Mouse (Mus musculus) frontal cortex, adult 2 months (tissue): ENCODE measurements around the gene Cpox. TPM values are rescaled to one million over a fixed set of nuclear protein-coding genes. Genes with fewer than 3 reads are reported as not detected.

ENCODE experiments used
- DNase-seq, 2 experiments: peaks; one replicate each; pipeline ENCODE4 v3.0.0; 2022; ENCODE audit warnings: low spot score in 1 of 2; ENCODE audit errors: extremely low spot score in 1 of 2
- polyA plus RNA-seq: library from polyadenylated mRNA; depleted of rRNA; stranded (reverse); fragments of >200 nt; gene quantifications from 2 replicates; pipeline ENCODE4 v1.2.3, GENCODE M21; 2012

The Cpox gene
- polyA plus RNA-seq, 1 experiment, result 27.6 TPM

DNA sequence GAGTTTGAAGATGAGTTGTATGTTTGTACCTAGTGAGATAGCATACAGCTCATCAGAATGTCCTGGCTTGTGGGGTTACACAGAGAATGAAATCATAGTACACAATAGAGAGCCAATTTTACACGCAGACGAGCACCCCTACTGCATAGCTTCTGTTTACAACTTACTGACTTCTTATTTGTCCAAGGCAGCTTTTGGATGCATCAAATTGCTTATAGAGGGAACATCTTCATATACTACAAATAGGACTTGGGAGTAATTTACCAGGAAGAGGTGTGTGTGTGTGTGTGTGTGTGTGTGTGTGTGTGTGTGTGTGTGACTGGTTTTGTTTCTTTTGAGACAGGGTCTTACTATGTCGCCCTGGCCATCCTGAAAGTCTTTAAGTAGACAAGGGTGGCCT, 1.5 kb upstream of the Cpox start:
- DNase-seq, result no peak

GRCm38 (mm10) chr16:58669264-58669663, 828 bp upstream of the Cpox start:
- DNase-seq, result no peak

GRCm38 (mm10) chr16:58670643-58671042, 551 bp downstream of the Cpox start:
- no peak for DNase-seq

GRCm38 (mm10) chr16:58671212-58671985, 1.3 kb downstream of the Cpox start:
- no peak for DNase-seq

DNA sequence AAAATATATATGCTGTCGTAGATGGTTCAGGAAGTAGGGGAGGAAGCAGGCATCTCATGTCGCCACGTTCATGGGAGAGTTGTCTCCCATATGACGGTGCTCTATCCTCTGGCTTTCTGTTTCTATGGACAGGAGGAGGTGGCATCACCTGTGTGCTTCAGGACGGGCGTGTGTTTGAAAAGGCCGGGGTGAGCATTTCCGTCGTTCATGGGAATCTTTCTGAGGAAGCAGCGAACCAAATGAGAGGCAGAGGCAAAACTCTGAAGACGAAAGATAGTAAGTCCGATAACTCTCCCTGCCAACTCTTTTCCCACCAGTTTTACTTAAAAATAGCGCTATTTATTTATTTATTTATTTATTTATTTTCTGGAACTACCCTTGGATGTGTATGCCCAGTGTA, 2.3 kb downstream of the Cpox start:
- DNase-seq, result no peak

DNA sequence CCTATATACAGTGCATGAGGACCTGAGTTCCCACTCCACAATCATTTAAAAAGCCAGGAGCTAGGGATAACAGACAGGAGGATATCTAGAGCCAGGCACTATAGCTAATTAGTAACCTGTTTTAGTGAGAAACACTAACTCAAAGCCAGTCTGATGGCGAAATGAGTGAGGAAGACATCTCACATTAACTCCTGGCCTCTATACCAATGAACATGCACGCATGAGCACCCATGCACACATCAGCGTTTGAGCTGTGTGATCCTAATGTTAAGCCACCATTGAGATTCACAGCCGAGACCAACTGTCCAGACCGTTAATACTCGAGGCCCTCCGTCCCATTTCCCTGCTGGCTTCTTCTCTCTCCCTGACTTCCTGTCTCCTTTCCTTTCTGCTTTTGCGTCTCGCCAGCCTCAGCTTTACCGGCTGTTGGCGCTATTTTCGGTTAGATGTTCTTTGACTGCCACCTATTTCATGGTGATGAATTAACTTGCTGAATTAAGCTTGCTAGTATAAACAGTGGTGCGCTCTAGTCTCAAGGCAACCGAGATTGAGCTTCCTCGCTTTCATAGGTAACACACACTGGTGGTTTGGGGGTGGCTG, 3.8 kb downstream of the Cpox start:
- no peak for DNase-seq

- peak; percentile 28 to 33 for DNase-seq
Measured at GRCm38 (mm10) chr16:58675256-58675655, 5.2 kb downstream of the Cpox start.

DNA sequence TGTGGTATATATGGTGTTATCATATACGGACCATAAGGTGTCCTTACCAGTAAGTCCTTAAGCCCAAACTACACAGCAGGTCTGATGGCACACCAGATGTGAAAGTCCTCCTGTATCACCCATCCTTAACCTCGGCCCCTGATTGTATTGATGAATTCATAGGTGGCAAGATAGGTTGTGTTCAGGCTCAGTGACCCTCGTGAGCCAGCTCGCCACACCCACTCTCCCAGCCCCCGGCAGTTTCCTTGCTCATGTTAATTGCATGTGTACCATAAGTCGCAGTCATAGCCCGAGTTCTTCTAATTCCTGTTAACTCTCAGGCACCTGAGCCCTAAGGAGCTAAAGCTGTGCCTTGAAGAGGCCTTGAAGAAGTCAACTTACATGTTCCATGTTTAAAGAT, 6.1 kb downstream of the Cpox start:
- DNase-seq, result no peak

DNA sequence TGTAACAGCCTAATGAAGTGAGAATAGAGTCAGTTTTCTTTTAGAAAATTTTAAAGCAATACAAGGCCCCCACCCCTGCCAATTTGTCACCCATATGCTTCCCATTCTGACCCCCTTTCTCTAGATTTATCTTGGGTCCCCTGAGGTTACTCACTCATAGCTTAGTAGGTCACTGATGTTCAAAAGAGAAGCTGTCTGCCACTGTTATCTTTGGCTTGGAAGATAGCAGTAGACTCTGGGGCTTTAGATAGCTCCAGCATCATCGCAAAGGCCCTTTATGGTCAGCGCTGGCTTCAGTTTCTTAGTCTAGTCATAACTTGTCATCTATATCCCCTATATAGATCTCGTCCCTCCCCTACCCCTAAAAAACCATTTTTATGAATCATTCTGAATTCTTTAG, 6.5 kb downstream of the Cpox start:
- DNase-seq, result no peak

DNA sequence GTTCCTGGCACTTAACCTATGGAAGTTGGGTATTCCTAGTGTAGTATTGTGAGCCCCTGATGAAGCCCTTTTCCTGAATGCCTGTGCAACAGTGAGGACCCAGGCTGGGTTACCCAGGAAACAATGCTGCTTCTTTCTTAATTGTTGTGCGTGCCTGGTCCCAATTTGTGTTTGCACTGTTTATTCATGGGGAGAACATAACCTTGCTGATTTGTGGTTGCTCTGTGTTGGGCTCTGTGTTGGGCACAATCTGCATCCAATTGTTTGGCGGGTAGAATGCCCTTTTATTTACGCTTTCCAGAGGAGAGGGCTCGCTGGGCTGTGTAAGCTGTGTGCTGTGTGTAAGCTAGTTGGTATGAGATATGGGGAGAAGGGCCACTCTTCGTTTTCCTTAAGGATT, 7.4 kb downstream of the Cpox start:
- no peak for DNase-seq

DNA sequence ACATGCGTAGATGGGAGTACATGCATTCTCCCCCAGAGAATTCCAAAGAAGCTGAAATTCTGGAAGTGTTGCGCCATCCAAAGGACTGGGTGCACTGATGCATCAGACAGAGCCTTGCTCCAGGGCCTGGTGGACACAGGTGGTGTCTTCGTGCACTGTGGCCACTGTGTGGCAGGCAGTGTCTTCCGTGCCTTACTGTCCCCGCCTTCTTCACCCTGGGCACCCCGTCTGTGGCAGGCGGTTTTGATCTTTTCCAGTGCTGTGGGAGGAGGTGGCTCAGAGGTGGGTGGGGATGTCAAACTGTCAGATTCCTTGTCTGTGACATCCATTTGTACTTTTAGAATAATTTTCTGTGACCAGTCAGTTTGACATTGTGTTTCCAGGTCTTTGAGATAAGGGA, 8.6 kb downstream of the Cpox start:
- no peak for DNase-seq

DNA sequence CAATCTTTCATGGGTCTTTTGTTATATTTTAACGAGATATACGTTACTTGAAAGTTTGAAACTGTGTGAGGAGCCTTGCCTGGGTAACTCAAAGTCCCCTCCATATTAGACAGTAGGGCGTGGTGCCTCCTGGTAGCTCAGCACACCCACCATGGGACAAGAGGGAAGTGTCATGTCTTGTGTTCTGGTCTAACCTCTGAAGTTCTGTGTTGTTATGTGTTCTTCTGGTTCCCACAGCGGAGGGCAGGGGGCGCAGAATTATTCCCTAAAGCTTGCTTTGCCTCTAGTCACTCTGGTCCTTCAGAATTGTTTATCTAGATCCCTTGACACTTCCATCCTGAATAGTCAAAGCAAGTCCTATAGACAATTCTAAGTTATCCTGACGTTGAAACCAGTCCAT, 12.0 kb downstream of the Cpox start:
- no peak for DNase-seq

GRCm38 (mm10) chr16:58682870-58683269, 12.8 kb downstream of the Cpox start:
- no peak for DNase-seq

DNA sequence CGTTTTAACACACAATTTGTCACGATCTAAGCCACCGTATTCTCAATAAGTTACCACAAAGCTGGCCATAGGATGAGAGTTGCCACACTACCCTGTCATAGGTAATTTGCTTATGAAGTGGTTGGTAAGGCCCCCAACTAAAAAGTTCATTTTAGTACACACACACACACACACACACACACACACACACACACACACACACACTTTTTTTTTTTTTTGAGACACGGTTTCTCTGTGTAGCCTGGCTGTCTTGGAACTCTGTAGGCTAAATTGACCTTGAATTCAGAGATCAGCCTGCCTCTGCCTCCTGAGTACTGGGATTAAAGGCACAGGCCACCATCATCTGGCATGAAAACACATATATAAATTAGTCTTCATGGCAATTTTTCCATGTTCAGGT, 13.8 kb downstream of the Cpox start:
- DNase-seq, result no peak

DNA sequence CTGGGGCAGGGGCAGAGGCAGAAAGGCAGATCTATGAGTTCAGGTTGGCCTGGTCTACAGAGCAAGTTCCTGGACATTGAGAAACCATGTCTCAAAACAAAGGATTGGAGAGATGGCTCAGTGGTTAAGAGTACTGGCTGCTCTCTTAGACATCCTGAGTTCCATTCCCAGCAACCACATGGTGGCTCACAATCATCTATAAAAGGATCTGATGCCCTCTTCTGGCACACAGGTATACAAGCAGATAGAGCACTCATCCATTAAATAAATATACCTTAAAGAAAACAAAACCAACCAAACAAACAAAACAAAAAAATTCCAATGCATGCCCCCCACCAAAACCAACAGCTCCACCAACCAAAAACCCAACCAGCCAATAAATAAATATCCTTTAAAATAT, 14.4 kb downstream of the Cpox start:
- no peak for DNase-seq

- DNase-seq, result no peak
Measured at GRCm38 (mm10) chr16:58685548-58686537, 15.8 kb downstream of the Cpox start.

DNA sequence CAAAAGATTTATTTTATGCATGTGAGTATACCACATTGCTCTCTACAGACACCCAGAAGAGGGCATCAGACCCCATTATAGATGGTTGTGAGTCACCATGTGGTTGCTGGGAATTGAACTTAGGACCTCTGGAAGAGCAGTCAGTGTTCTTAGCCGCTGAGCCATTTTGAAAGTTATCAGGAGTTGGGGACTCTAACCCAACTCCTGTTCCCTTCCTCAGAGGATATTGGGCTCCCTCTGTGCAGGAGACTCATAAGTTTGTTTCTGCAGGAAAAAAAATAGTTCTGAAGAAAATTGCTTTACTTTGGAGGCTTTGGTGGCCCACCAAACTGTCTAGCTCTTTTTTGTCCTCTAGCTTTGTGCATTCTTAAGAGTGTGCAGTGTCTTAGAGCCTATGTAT, 18.4 kb downstream of the Cpox start:
- DNase-seq, result no peak

DNA sequence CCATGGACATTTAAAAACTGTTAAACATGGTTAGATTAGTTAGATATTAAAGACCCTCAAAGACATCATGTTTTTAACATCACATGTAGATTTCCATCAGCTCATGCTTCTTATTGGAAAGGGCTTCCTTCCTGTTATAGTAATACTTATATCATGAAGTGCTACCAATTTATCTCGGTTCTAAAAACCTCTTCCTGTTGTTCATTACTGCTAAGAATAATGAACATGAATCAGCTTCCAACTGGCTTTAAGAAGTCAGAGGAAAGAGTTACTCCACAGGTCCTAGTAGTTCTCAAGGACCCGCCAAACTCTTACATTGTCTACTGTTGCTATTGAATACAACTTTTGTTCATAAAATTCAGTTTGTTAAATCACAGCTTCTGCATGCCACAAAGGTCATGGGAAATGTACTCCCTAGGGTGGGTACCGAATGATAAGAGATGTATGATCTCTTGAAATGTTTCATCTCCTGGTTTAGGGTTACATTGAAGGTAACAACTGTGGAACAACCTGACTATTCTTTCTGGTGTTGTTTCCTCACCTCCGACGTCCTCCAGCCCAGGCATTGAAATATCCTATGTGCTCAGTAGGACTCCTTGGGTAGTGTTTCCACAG, 19.6 kb downstream of the Cpox start:
- DNase-seq, result no peak

GRCm38 (mm10) chr16:58690322-58690732, 20.2 kb downstream of the Cpox start:
- no peak for DNase-seq

- DNase-seq, result no peak
Measured at GRCm38 (mm10) chr16:58694091-58694490, 24.0 kb downstream of the Cpox start.

DNA sequence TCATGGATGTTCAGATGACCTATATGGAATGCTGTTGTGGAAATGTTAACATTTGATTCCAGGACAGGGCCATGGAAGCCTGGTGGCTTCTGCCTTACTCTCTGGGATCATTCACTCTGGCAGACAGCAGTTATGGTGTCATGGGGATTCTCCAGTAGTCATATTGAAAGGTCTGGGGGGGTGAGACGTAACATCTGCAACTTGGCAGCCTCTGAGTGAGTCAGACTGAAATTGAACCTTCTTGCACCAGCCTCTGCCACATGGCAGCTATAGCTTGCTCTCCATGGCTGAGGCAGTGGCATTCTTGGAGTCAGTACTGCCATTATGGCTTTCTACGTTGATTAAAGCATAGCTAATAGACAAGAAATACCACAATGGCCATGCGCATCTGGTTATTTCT, 26.7 kb downstream of the Cpox start:
- no peak for DNase-seq
